In the genomic region with DNA sequence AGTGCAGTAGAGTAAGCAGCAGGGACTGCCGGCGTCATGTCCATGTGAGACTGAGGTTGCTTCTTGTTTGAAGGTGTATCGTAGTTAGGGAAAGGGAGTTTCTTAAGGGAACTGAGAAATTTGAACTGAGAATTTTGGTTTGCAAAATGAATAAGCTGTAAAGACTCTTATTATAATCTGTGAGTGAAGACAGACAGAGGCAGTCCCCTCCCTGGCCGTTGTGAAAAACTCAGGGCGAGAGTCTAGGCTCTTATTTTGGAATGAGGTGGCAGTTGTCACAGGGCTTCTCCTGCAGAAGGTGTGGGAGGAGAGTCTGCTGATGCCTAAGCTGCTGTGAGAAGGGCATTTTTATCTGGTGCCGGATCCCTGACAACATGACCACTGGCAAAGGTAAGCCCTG, we compare ENCODE assay signal across 11 mouse cellular contexts.
DNase-seq lines count a peak whose midpoint lies in the region; ATAC-seq and TF ChIP-seq lines count a peak whose summit lies in the region.
"Had no signal": no experiment of that assay in that cellular context is flagged by ENCODE, and none has a peak within 500 bp of the region (broad histone marks: within the 10 kb centered on the region; RNA-seq: fewer than 3 reads in every experiment).

No protein-coding gene starts in this region.

- no peak for TF ChIP-seq CTCF in midbrain, postnatal 0 days (IDR thresholded peaks at IDR 0.05)

- no peak overlapping the region for H3K4me3 ChIP-seq in midbrain, embryonic 13.5 days (replicated peaks)
- H3K4me3 ChIP-seq in midbrain, postnatal 0 days (ENCODE audit: low read depth, low read length), result no peak overlapping the region
- no peak overlapping the region for H3K4me3 ChIP-seq in forebrain, embryonic 14.5 days (ENCODE audit: low read depth, low read length)
- H3K4me3 ChIP-seq: embryonic facial prominence, embryonic 12.5 days; megakaryocyte, embryonic 14.5 days had no signal

- intact Hi-C loops in heart, postnatal 10 days (cut with DNase I), result no loop called here

- peaks cover 8% of the 10 kb centered on the region for H3K36me3 ChIP-seq in midbrain, embryonic 13.5 days
- peaks cover 6% of the 10 kb centered on the region; the same call in 1 of the 2 replicates for H3K36me3 ChIP-seq in midbrain, postnatal 0 days (ENCODE audit: insufficient read depth, low read length)
- H3K36me3 ChIP-seq in forebrain, embryonic 14.5 days (ENCODE audit: control insufficient read depth, insufficient read depth, low read length), result peaks cover 18% of the 10 kb centered on the region; the same call in 1 of the 2 replicates

- ATAC-seq in midbrain, embryonic 13.5 days, result no peak
- no peak for ATAC-seq in midbrain, postnatal 0 days (ENCODE audit: low FRiP score)
- no peak for ATAC-seq in forebrain, embryonic 14.5 days
- ATAC-seq in activated CD4-positive, CD25-positive, alpha-beta regulatory T cell, adult 4 months, result no peak
- ATAC-seq: inflammation-experienced regulatory T-cells, adult 6 months had no signal

- no peak for DNase-seq in midbrain, postnatal 0 days (ENCODE audit: low spot score)
- DNase-seq in forebrain, embryonic 14.5 days (ENCODE audit: low spot score), result peak; percentile 8
- peak; percentile 72 to 79 for DNase-seq in heart, postnatal 10 days
- peak; percentile 16 for DNase-seq in right cerebral cortex, postnatal 14 days
- no peak for DNase-seq in kidney, postnatal 4 days
- no peak for DNase-seq in lung, postnatal 10 days

- peak overlapping the region; percentile 35; the same call in 1 of the 2 replicates for H3K27ac ChIP-seq in midbrain, embryonic 13.5 days
- no peak overlapping the region for H3K27ac ChIP-seq in midbrain, postnatal 0 days (ENCODE audit: low read depth, low read length)
- peak overlapping the region; percentile 67 for H3K27ac ChIP-seq in forebrain, embryonic 14.5 days (ENCODE audit: low read depth, low read length)
- H3K27ac ChIP-seq: embryonic facial prominence, embryonic 12.5 days had no signal

- H3K9ac ChIP-seq in midbrain, embryonic 13.5 days (replicated peaks), result no peak overlapping the region
- H3K9ac ChIP-seq in midbrain, postnatal 0 days (replicated peaks; ENCODE audit: low read length, poor library complexity, severe bottlenecking), result no peak overlapping the region
- peak overlapping the region; percentile 30; the same call in 1 of the 2 replicates for H3K9ac ChIP-seq in forebrain, embryonic 14.5 days (ENCODE audit: low read length)
- H3K9ac ChIP-seq: embryonic facial prominence, embryonic 12.5 days had no signal

- no peak overlapping the region for H3K4me2 ChIP-seq in midbrain, embryonic 13.5 days (replicated peaks)
- no peak overlapping the region for H3K4me2 ChIP-seq in midbrain, postnatal 0 days (ENCODE audit: low read depth, low read length, poor library complexity, severe bottlenecking)
- peak overlapping the region; percentile 28 for H3K4me2 ChIP-seq in forebrain, embryonic 14.5 days (ENCODE audit: low read length)
- H3K4me2 ChIP-seq: embryonic facial prominence, embryonic 12.5 days had no signal

- H3K27me3 ChIP-seq in midbrain, embryonic 13.5 days, result no peaks in the 10 kb centered on the region
- H3K27me3 ChIP-seq in midbrain, postnatal 0 days (ENCODE audit: insufficient read depth, low read length), result no peaks in the 10 kb centered on the region
- H3K27me3 ChIP-seq in forebrain, embryonic 14.5 days (replicated peaks; ENCODE audit: control insufficient read depth, insufficient read depth, low read length), result no peaks in the 10 kb centered on the region
- H3K27me3 ChIP-seq: embryonic facial prominence, embryonic 12.5 days; megakaryocyte, embryonic 14.5 days had no signal

- H3K4me1 ChIP-seq in midbrain, embryonic 13.5 days (replicated peaks), result peaks cover 16% of the 10 kb centered on the region; the same call in 1 of the 2 replicates
- H3K4me1 ChIP-seq in midbrain, postnatal 0 days (ENCODE audit: insufficient read depth, low read length), result 0 out of 2 replicates have a peak, but pooled peaks cover 2% of the 10 kb centered on the region
- peaks cover 22% of the 10 kb centered on the region for H3K4me1 ChIP-seq in forebrain, embryonic 14.5 days (ENCODE audit: control insufficient read depth, insufficient read depth, low read length)
- H3K4me1 ChIP-seq: embryonic facial prominence, embryonic 12.5 days had no signal

- WGBS in midbrain, embryonic 13.5 days, result 80% methylated on average over 6 of the region's 6 CpGs
- WGBS in midbrain, postnatal 0 days, result 80% methylated on average over 6 of the region's 6 CpGs
- 34% methylated on average over 6 of the region's 6 CpGs for WGBS in forebrain, embryonic 14.5 days

- H3K9me3 ChIP-seq in midbrain, embryonic 13.5 days, result no peaks in the 10 kb centered on the region
- no peaks in the 10 kb centered on the region for H3K9me3 ChIP-seq in midbrain, postnatal 0 days (ENCODE audit: low read length)
- H3K9me3 ChIP-seq in forebrain, embryonic 14.5 days (replicated peaks; ENCODE audit: control insufficient read depth, low read length), result no peaks in the 10 kb centered on the region
- H3K9me3 ChIP-seq: embryonic facial prominence, embryonic 12.5 days; megakaryocyte, embryonic 14.5 days had no signal

Comparison
In these comparisons a context has a peak if more than half of its experiments do, and no peak if none do; other contexts are left out.
1. DNase-seq: peak in forebrain, embryonic 14.5 days (single experiment), heart, postnatal 10 days (2 of 2) and right cerebral cortex, postnatal 14 days (single experiment); none in midbrain, postnatal 0 days (single experiment), kidney, postnatal 4 days (0 of 2) and lung, postnatal 10 days (single experiment).